Mouse (Mus musculus) testis, adult 2 months (tissue): ENCODE results near the gene Ncl. TPM values are rescaled to one million over a fixed set of nuclear protein-coding genes. Genes with fewer than 3 reads are reported as not detected.

ENCODE experiments used
- H3K27ac ChIP-seq: fragments of 200-500 bp; 2 replicates; pipeline ENCODE4 v1.5.1; 2012; ENCODE audit warnings: low read depth, low read length; ENCODE audit not compliant: control insufficient read depth, insufficient read depth
- H3K27me3 ChIP-seq: fragments of 200-500 bp; 2 replicates; pipeline ENCODE4 v1.6.1; 2012; ENCODE audit warnings: mild to moderate bottlenecking, low read length, moderate library complexity; ENCODE audit not compliant: control insufficient read depth, insufficient read depth
- H3K36me3 ChIP-seq: fragments of 200-500 bp; 2 replicates; pipeline ENCODE4 v1.6.1; 2012; ENCODE audit warnings: mild to moderate bottlenecking, low read length; ENCODE audit not compliant: control insufficient read depth, insufficient read depth
- H3K4me1 ChIP-seq: fragments of 200-500 bp; 2 replicates; pipeline ENCODE4 v1.6.1; 2012; ENCODE audit warnings: low read length; ENCODE audit not compliant: control insufficient read depth, insufficient read depth
- H3K4me3 ChIP-seq: fragments of 200-500 bp; 2 replicates; pipeline ENCODE4 v1.5.1; 2012; ENCODE audit warnings: low read depth, mild to moderate bottlenecking, low read length, moderate library complexity, mixed read lengths; ENCODE audit not compliant: control insufficient read depth
- CTCF ChIP-seq: fragments of 200-500 bp; IDR thresholded peaks from 2 replicates; pipeline ENCODE4 v1.5.1; 2012; ENCODE audit warnings: low read depth, mild to moderate bottlenecking, inconsistent platforms, low read length, moderate library complexity; ENCODE audit not compliant: control insufficient read depth, insufficient read depth, insufficient replicate concordance
- POLR2A ChIP-seq: fragments of 200-500 bp; IDR thresholded peaks from 2 replicates; pipeline ENCODE4 v1.6.1; 2012; ENCODE audit warnings: low read depth, mild to moderate bottlenecking, inconsistent platforms, low read length, moderate library complexity; ENCODE audit not compliant: control insufficient read depth
- polyA plus RNA-seq: library from polyadenylated mRNA; depleted of rRNA; stranded (reverse); fragments of >200 nt; gene quantifications from 2 replicates; pipeline ENCODE4 v1.2.3, GENCODE M21; 2012

Gene Ncl
- polyA plus RNA-seq, 1 experiment, result 5.7 TPM

GRCm38 (mm10) chr1:86348083-86348482, 11.1 kb downstream of the Ncl start:
- Histone ChIP-seq H3K4me3 (no peak overlapping the region), H3K4me1 (no peaks in the 10 kb centered on the region), H3K27me3 (no peaks in the 10 kb centered on the region), H3K36me3 (peaks cover 1% of the 10 kb centered on the region; the same call in 1 of the 2 replicates), H3K27ac (no peak overlapping the region)
- no peak for TF ChIP-seq CTCF
- TF ChIP-seq POLR2A, result no peak

GRCm38 (mm10) chr1:86347716-86348045, 11.5 kb downstream of the Ncl start:
- TF ChIP-seq CTCF, result no peak
- TF ChIP-seq POLR2A, result no peak
- Histone ChIP-seq H3K27me3 (no peaks in the 10 kb centered on the region), H3K36me3 (peaks cover 1% of the 10 kb centered on the region; the same call in 1 of the 2 replicates), H3K4me3 (no peak overlapping the region), H3K27ac (no peak overlapping the region), H3K4me1 (no peaks in the 10 kb centered on the region)

- Histone ChIP-seq H3K27me3 (no peaks in the 10 kb centered on the region), H3K27ac (no peak overlapping the region), H3K4me3 (no peak overlapping the region), H3K4me1 (no peaks in the 10 kb centered on the region), H3K36me3 (peaks cover 1% of the 10 kb centered on the region; the same call in 1 of the 2 replicates)
- no peak for TF ChIP-seq CTCF
- no peak for TF ChIP-seq POLR2A
Observed at GRCm38 (mm10) chr1:86346851-86347715, 12.1 kb downstream of the Ncl start.

GRCm38 (mm10) chr1:86345956-86346355, 13.2 kb downstream of the Ncl start:
- H3K4me1 ChIP-seq, result no peaks in the 10 kb centered on the region
- H3K4me3 ChIP-seq, result no peak overlapping the region
- TF ChIP-seq POLR2A, result no peak
- TF ChIP-seq CTCF, result no peak
- 0 out of 2 replicates have a peak, but pooled peaks cover 1% of the 10 kb centered on the region for H3K36me3 ChIP-seq
- no peak overlapping the region for H3K27ac ChIP-seq
- no peaks in the 10 kb centered on the region for H3K27me3 ChIP-seq

GRCm38 (mm10) chr1:86345069-86345468, 14.1 kb downstream of the Ncl start:
- TF ChIP-seq POLR2A (no peak), CTCF (no peak)
- Histone ChIP-seq H3K27me3 (no peaks in the 10 kb centered on the region), H3K4me3 (no peak overlapping the region), H3K4me1 (no peaks in the 10 kb centered on the region), H3K36me3 (0 out of 2 replicates have a peak, but pooled peaks cover 1% of the 10 kb centered on the region), H3K27ac (no peak overlapping the region)

GRCm38 (mm10) chr1:86343969-86344861, 15.0 kb downstream of the Ncl start:
- Histone ChIP-seq H3K4me3 (no peak overlapping the region), H3K36me3 (no peaks in the 10 kb centered on the region), H3K27ac (no peak overlapping the region), H3K4me1 (no peaks in the 10 kb centered on the region), H3K27me3 (no peaks in the 10 kb centered on the region)
- TF ChIP-seq CTCF (no peak), POLR2A (no peak)

- TF ChIP-seq POLR2A (no peak), CTCF (no peak)
- H3K27ac ChIP-seq, result no peak overlapping the region
- H3K36me3 ChIP-seq, result no peaks in the 10 kb centered on the region
- H3K4me1 ChIP-seq, result no peaks in the 10 kb centered on the region
- H3K4me3 ChIP-seq, result no peak overlapping the region
- no peaks in the 10 kb centered on the region for H3K27me3 ChIP-seq
Observed at GRCm38 (mm10) chr1:86343087-86343645, 16.0 kb downstream of the Ncl start.
